Mouse (Mus musculus): Measurements from ENCODE around the gene Slc29a4.

- TF ChIP-seq CTCF (IDR thresholded peaks at IDR 0.05) (no peak), EP300 (IDR thresholded peaks at IDR 0.05) (no peak)
These were observed 36.0 kb downstream of the Slc29a4 start for GRCm38 (mm10) chr5:142728301-142728700.
